Mouse (Mus musculus): ENCODE measurements around the gene Btg2.

DNA sequence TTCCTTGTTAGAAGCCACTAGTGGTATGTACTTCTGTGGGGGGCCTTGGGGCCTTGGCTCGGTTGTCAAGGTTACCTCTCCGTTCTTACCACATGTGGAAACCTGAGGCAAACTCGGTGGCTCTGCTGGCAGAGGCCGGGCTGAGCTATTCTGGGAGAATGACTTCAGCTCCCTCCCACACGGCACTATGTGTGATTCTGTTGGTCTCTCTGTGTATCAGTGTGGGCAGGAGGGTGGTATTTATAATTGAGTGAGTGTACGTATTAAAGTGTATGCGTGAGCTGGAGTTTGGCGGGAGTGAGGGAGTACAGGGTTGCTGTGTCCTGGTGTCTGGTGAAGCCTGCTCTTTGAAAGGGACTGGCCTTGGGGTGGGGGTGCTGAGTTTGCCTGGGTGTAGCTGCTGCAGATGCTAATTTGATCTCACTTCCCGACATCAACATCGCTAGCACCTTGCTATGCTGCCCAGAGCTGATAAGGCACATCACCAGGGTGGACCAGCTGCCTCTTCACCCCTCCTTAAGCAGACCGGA, 4.1 kb upstream of the Btg2 start:
- no peak for TF ChIP-seq CTCF (IDR thresholded peaks at IDR 0.05; ENCODE audit: control insufficient read depth, insufficient read depth, insufficient read length)
- TF ChIP-seq MAX (IDR thresholded peaks at IDR 0.05), result no peak
- no peak for TF ChIP-seq USF1 (IDR thresholded peaks at IDR 0.05; ENCODE audit: low read depth)
- no peak for TF ChIP-seq CEBPB (IDR thresholded peaks at IDR 0.05; ENCODE audit: low read depth)
- no peak for TF ChIP-seq MYOG (IDR thresholded peaks at IDR 0.05; ENCODE audit: control insufficient read depth, extremely low read depth, insufficient read length)
- TF ChIP-seq MYOD1 (IDR thresholded peaks at IDR 0.05; ENCODE audit: control insufficient read depth, insufficient read length, low read depth), result no peak
- no peak for TF ChIP-seq FOSL1 (IDR thresholded peaks at IDR 0.05; ENCODE audit: insufficient read depth, low read length, poor library complexity, severe bottlenecking)
